Mouse (Mus musculus) heart, embryonic 14.5 days (tissue): ENCODE results near the gene Rbm25. TPM values are rescaled to one million over a fixed set of nuclear protein-coding genes. Genes with fewer than 3 reads are reported as not detected.
"Not testable (repeated sequence)": the region's sequence is repeated elsewhere in the genome, so short reads cannot be mapped to it uniquely, and the experiment has no call there.

Experiments used
- ATAC-seq: fragments of 200-750 bp; cut with Nextera tagmentation; 2 replicates; pipeline ENCODE4 v1.8.0; 2017; ENCODE audit warnings: low read depth, moderate TSS enrichment; ENCODE audit not compliant: insufficient number of reproducible peaks, insufficient read depth, low FRiP score
- H3K27ac ChIP-seq, 2 experiments: fragments of 200-500 bp in 1 of 2; fragments of 300-500 bp in 1 of 2; sonication (generic) in 1 of 2; replicated peaks in 1 of 2; 2 replicates each; pipeline ENCODE4 v1.5.1; 2012 to 2014; ENCODE audit warnings: low read depth in 2 of 2, low read length in 2 of 2, control low read depth in 1 of 2, mild to moderate bottlenecking in 1 of 2, mixed read lengths in 1 of 2; ENCODE audit not compliant: control insufficient read depth in 1 of 2, insufficient read depth in 1 of 2
- H3K27me3 ChIP-seq: fragments of 300-500 bp; sonication (generic); 2 replicates; pipeline ENCODE4 v1.6.1; 2014; ENCODE audit warnings: mild to moderate bottlenecking, low read length, control low read depth; ENCODE audit not compliant: control insufficient read depth, insufficient read depth
- H3K36me3 ChIP-seq: fragments of 300-500 bp; sonication (generic); 2 replicates; pipeline ENCODE4 v1.6.1; 2014; ENCODE audit warnings: mild to moderate bottlenecking, control low read depth, low read length, mixed read lengths; ENCODE audit not compliant: control insufficient read depth, insufficient read depth
- H3K4me1 ChIP-seq, 2 experiments: fragments of 200-500 bp in 1 of 2; fragments of 300-500 bp in 1 of 2; sonication (generic) in 1 of 2; 2 replicates each; pipeline ENCODE4 v1.6.1; 2012 to 2014; ENCODE audit warnings: low read length in 2 of 2, control low read depth in 1 of 2, mixed read lengths in 1 of 2; ENCODE audit not compliant: control insufficient read depth in 2 of 2, insufficient read depth in 2 of 2
- H3K4me2 ChIP-seq: fragments of 300-500 bp; sonication (generic); 2 replicates; pipeline ENCODE4 v1.6.1; 2014; ENCODE audit warnings: mild to moderate bottlenecking, low read length
- H3K4me3 ChIP-seq, 2 experiments: fragments of 200-500 bp in 1 of 2; fragments of 300-500 bp in 1 of 2; sonication (generic) in 1 of 2; 2 replicates each; pipeline ENCODE4 v1.5.1; 2012 to 2014; ENCODE audit warnings: low read length in 2 of 2, mild to moderate bottlenecking in 2 of 2, control low read depth in 1 of 2, low read depth in 1 of 2, moderate library complexity in 1 of 2; ENCODE audit not compliant: control insufficient read depth in 1 of 2, insufficient read depth in 1 of 2
- H3K9ac ChIP-seq: fragments of 300-500 bp; sonication (generic); 2 replicates; pipeline ENCODE4 v1.6.1; 2014; ENCODE audit warnings: mild to moderate bottlenecking, low read length
- H3K9me3 ChIP-seq: fragments of 300-500 bp; sonication (generic); 2 replicates; pipeline ENCODE4 v1.6.1; 2016; ENCODE audit warnings: low read length, control low read depth; ENCODE audit not compliant: control insufficient read depth
- WGBS: fragments of 180-500 bp; shearing (Covaris S2); extraction: QIAGEN DNeasy Blood & Tissue Kit; methylation state at CpG from one replicate; pipeline ENCODE4 v1.1.7; 2014; 5-methylcytosine and 5-hydroxymethylcytosine counted together
- polyA plus RNA-seq: library from polyadenylated mRNA; unstranded; fragments of >200 nt; fragmentation: Nextera tagmentation; extraction: Ambion mirVana; gene quantifications from 2 replicates; pipeline ENCODE4 v1.2.1, GENCODE M21; 2014

Rbm25 gene
- polyA plus RNA-seq: 140 and 157 TPM in 2 replicates

DNA sequence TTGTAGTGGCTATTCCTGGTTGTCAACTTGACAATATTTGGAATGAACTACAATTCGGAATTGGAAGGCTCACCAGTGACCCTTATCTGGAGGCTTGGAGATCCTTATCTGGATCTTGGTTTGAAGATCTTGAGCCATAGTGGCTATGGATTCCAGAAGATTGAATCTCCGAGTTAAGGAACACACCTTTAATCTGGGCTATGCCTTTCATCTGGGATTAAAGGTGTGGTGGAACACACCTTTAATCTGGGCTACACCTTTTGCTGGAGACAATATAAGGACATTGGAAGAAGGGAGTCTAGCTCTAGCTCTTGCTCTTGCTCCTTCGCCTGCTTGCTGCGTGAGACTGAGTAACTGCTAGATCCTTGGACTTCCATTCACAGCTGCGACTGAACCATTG is at the start of gene Rbm25:
Gene Rbm25 (plus strand): TSS at position 301 of the 400 bp plus-strand sequence.
- no CpG with 5 or more reads among the region's 5 CpGs for whole genome bisulfite sequencing
- not testable (repeated sequence) for H3K9me3 ChIP-seq, H3K4me1 ChIP-seq, H3K27me3 ChIP-seq, ATAC-seq
- H3K9ac ChIP-seq: peak within 1 kb of the TSS; percentile 99
- peak within 1 kb of the TSS; percentile 80 to 95 for H3K4me3 ChIP-seq
- H3K36me3 ChIP-seq: peaks cover 11% of the 10 kb centered on the region
- peak within 1 kb of the TSS; percentile 80 for H3K4me2 ChIP-seq
- H3K27ac ChIP-seq: peak within 1 kb of the TSS; percentile 95 to 97

DNA sequence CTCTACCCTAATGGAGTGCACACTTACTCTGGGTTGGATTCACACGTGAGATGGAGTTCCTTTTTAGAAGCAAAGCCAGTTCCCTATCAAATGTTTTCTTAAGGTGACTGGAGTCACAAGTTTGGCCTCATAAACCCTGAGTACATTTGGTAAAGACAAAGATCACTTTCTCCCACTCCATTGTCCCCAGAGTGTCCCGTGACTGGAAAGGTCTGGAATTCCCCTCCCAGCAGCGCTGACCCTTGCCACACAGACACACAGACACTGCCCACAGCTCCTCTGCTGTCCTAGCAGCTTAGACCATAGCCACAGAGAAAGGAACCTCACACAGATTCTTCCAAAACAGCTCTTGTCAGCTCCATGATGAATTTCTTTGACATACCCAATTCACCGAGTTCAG is 48.9 kb upstream of the Rbm25 start:
- peaks cover 12 to 27% of the 10 kb centered on the region in 2 experiments for H3K4me1 ChIP-seq
- no peak overlapping the region for H3K4me3 ChIP-seq
- no peak overlapping the region for H3K27ac ChIP-seq
- H3K4me2 ChIP-seq: no peak overlapping the region
- peaks cover 33% of the 10 kb centered on the region for H3K36me3 ChIP-seq
- WGBS: 77% methylated on average over 4 of the region's 4 CpGs
- H3K27me3 ChIP-seq: no peaks in the 10 kb centered on the region
- H3K9ac ChIP-seq: no peak overlapping the region
- H3K9me3 ChIP-seq: no peaks in the 10 kb centered on the region
- no peak for ATAC-seq

DNA sequence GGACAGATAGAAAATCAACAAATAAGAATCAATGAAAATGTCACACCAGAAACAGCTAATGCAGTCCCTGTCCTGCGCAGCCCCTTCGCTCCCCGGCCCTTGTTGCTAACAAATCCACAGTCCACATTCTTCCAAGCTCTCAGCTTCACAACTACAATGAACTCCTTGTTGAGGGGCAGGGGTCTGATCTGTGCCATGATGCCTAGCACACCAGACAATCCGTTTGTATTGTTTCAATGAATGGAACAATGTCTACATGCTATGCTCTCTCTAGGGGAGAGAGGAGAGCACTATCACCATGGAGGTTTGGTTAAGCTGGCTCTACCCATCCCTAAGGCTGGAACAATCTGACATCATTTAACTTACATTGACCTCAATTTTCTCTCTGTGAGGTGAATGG is 48.3 kb upstream of the Rbm25 start:
- H3K4me2 ChIP-seq: no peak overlapping the region
- no peaks in the 10 kb centered on the region for H3K9me3 ChIP-seq
- no peak for ATAC-seq
- H3K36me3 ChIP-seq: peaks cover 36% of the 10 kb centered on the region
- no peak overlapping the region for H3K27ac ChIP-seq
- H3K27me3 ChIP-seq: no peaks in the 10 kb centered on the region
- H3K9ac ChIP-seq: no peak overlapping the region
- 93% methylated on average over 4 of the region's 4 CpGs for WGBS
- no peak overlapping the region for H3K4me3 ChIP-seq
- H3K4me1 ChIP-seq: peaks cover 12 to 27% of the 10 kb centered on the region in 2 experiments

DNA sequence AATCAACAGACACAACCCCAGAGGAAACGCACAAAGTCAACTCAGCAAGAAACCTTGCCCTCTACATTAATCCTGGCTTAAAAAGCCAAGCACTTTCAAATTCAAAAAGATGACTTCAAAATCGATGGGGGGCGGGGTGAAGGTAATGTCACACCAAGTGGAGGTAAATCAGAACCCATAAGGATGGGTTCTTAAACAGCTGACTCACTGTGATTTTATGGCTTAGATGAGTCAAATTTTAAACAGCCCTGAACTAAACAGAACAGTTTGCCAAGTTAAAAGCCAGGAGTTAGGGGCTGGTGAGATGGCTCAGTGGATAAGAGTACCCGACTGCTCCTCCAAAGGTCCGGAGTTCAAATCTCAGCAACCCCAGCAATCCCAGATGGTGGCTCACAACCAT is 44.4 kb upstream of the Rbm25 start:
- H3K27ac ChIP-seq: no peak overlapping the region
- ATAC-seq: no peak
- no peak overlapping the region for H3K4me2 ChIP-seq
- H3K27me3 ChIP-seq: no peaks in the 10 kb centered on the region
- no peaks in the 10 kb centered on the region for H3K9me3 ChIP-seq
- H3K4me3 ChIP-seq: no peak overlapping the region
- peaks cover 67% of the 10 kb centered on the region for H3K36me3 ChIP-seq
- no peak overlapping the region for H3K9ac ChIP-seq
- no peaks in the 10 kb centered on the region for H3K4me1 ChIP-seq
- WGBS: 90% methylated on average over 5 of the region's 5 CpGs

DNA sequence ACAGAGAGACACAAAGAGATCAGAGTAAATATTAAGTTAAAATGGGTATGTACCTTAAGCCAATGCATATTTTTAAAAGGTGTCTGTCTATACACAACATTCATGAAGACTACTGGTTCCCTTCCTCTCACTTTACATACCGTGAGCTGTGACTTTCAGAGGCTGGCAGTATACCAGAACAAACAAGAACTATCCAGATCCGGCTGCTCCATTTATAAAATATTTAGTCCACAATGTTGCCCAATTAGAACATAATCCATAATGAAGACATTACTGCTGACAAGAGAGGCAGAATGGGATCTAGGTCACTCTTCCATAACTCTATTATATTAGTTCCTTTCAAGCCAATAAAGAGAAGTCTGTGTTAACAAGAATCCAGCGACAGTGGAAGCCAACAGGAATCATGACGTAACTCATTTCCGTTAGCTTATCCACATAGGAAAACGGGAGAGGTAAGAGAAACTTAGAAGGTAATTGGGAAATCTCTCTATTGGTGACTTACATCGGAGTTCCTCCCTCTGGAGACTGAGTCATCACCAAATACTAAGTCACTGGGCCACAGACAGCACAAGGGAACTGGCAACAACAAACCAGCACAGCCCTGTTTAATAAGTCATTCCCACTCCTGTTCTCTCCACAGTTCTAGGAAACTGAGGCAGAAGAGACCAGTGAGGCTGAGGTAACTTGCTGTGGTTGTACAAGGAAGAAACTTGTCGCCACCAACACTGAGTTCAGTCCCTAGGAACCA is 39.1 kb upstream of the Rbm25 start:
- Histone ChIP-seq H3K9me3 (no peaks in the 10 kb centered on the region), H3K27ac (no peak overlapping the region)
- ATAC-seq: no peak

DNA sequence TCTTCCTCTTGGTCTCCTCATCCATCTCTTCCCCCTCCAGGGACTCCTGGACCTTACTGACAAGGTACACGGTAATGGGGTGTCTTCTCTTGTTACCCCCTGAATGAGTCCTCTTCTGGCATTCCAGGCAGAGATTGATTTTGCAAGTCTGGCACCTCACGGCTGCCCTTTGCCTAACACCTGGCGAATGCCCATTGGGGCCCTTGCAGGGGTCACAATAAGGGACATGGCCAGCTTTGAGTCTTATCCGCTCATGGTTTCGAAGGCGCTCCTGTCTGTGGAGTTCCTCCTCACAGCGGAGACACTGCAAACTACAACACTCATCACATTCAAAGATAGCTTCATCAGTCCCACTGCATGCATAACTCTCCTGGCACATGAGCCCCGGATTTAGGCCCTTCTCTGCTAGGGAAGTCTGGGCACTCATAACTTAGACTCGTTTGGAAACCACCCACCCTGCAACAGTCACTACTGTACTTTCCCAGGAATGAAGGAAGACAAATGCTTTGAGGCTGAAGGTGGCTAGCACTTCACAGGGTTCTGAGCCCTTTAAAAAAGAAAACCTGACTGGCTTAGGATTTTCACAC is 36.5 kb upstream of the Rbm25 start:
- Histone ChIP-seq H3K9me3 (no peaks in the 10 kb centered on the region), H3K4me3 (no peak overlapping the region), H3K4me2 (no peak overlapping the region), H3K27ac (no peak overlapping the region), H3K4me1 (peaks cover 0 to 17% of the 10 kb centered on the region in 2 experiments; a peak in 2 of 4 replicates), H3K9ac (no peak overlapping the region), H3K27me3 (no peaks in the 10 kb centered on the region), H3K36me3 (peaks cover 47% of the 10 kb centered on the region)
- ATAC-seq: no peak
- WGBS: 77% methylated on average over 9 of the region's 9 CpGs

More for the DNA sequence above, 39.1 kb upstream of the Rbm25 start:
- H3K4me2 ChIP-seq: no peak overlapping the region
- peaks cover 72% of the 10 kb centered on the region for H3K36me3 ChIP-seq
- H3K4me1 ChIP-seq: peaks cover 0 to 17% of the 10 kb centered on the region in 2 experiments; a peak in 2 of 4 replicates
- WGBS: 82% methylated on average over 8 of the region's 8 CpGs
- H3K27me3 ChIP-seq: no peaks in the 10 kb centered on the region
- H3K4me3 ChIP-seq: no peak overlapping the region
- no peak overlapping the region for H3K9ac ChIP-seq

DNA sequence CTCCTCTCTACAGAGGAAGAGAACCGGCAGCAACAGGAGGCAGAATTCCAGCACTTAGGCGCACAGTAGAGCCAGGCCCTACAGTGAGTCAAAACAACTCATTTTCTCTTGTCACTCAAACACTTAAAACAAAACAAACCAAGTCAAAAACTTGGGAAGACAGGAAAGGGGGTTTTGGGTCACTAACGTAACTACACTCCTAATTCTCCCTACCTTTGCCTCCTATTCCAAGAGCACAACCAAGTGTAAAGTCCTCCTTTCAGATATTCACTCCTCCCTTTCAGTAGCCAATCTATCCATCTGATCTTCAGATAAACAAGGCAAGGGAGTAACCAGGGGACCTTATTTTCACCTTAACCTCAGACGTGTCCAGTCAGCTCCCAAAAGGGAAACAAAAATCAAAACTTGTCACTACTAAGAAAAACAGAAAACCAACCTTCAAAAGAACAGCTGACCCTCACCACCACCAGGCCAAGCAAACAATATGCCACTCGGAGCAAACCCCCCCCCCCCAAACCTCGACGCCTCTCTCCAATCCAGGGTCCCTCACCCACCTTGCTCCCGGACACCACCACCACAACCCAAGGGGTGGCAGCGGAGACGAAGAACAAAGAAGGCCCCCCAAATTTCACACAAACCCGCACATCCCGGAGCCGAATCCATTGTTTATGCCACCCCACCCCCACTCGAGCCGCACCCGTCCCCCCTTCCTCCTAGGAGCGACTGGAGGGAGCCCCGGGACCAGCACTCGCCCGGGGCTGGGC is 34.7 kb upstream of the Rbm25 start:
- peak overlapping the region; percentile 90 for H3K4me2 ChIP-seq
- peaks cover 31% of the 10 kb centered on the region for H3K36me3 ChIP-seq
- peak overlapping the region; percentile 96 to 98 for H3K4me3 ChIP-seq
- peak overlapping the region; percentile 96 for H3K9ac ChIP-seq
- WGBS: 6% methylated on average over 19 of the region's 20 CpGs
- no peak; the same call in 1 of the 2 replicates for ATAC-seq
- H3K9me3 ChIP-seq: no peaks in the 10 kb centered on the region
- no peaks in the 10 kb centered on the region for H3K27me3 ChIP-seq
- peaks cover 0 to 17% of the 10 kb centered on the region in 2 experiments; a peak in 2 of 4 replicates for H3K4me1 ChIP-seq
- peak overlapping the region; percentile 75 to 86 for H3K27ac ChIP-seq
